Mouse (Mus musculus): ENCODE measurements around the gene Tbc1d7. TPM values are rescaled to one million over a fixed set of nuclear protein-coding genes. Genes with fewer than 3 reads are reported as not detected.

Tbc1d7 gene
- total RNA-seq, 2 experiments from 2014 or later = 32.0 to 35.5 TPM

GRCm38 (mm10) chr13:43197187-43197586, 25.9 kb upstream of the Tbc1d7 start:
- intact Hi-C loops (cut with DNase I) = no loop called here

DNA sequence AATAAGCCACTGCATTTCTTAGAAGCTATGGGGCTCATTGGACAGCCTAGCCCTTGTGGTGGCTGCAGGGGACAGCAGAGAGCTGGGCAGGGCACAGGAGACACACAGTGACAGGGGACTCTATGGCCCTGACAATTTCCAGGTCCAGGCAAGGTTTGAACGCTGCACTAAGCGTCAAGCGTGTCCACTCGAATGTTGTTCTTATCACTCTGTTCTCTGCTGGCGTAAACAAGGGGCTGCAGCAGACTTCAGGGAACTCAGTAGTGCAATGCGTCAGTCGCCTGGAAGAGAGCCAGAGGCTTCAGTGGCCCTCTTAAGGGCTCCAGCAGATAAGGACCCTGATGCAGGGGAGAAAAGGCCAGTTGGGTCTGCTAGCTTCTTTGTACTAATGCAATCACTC, 24.7 kb upstream of the Tbc1d7 start:
- no peak for DNase-seq
- intact Hi-C loops (cut with DNase I) = no loop called here

More at GRCm38 (mm10) chr13:43197187-43197586, 25.9 kb upstream of the Tbc1d7 start:
- DNase-seq = no peak

GRCm38 (mm10) chr13:43193932-43194331, 22.6 kb upstream of the Tbc1d7 start:
- DNase-seq = no peak
- intact Hi-C loops (cut with DNase I) = no loop called here

DNA sequence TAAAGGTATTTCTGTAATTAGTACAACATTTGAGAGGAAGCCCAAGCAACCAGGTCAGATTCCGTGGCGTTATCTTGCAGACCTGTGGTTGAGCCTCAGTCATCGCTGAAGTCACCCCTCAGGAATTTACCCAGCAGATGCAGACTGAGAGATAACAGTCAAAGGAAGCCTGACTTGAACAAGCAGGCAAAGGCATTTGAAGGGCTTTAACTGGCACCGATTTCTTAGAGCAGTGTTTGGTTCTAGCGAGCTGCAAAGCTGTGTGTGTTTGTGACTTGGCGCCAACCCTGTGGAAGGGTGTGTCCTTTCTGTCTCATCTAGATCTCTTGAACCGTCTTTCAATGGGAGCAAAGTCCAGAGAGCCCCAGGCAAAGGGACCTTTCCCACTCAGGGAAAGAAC, 22.0 kb upstream of the Tbc1d7 start:
- DNase-seq = no peak
- intact Hi-C loops (cut with DNase I) = no loop called here

DNA sequence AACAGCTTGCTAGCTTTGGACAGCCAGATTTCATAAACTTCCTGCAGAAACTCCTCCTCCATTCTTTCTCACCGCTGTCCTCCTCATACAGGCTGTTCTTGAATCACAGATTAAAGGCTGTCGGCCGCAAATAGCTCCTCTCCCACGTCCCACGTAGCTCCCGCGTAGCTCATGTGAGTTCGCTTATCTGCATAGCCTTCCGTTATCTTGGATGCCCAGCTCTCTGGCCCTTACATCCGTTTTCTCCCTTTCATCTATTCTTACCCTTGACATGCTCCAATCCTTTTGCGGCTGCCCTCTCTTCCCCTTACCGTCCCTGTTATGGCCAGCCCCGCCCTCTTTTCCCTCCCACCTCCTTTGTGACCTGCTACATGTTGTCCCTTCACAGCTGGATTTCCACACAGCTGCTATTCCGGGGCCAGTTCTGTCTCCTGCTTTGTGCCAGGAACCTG, 20.5 kb upstream of the Tbc1d7 start:
- peak; percentile 45 to 52 for DNase-seq
- intact Hi-C loops (cut with DNase I) = no loop called here

DNA sequence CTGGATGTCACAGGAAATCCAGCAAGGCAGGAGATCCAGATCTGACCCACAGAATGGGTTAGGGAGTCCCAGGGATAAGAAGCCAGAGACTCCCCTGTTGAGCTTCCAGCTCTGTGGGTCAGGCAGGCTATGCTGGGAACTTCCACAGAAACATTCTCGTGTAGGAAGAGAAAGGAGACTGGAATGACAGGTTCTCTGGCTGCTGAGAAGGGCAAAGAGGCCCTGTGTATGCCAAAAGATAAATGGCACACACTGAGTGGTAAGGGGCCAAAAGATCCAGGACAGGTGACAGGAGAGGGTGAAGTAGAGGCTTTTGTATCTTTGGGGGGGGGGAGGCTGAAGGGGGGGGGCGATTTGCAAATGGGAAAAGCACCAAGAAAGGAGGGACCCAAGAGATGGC, 20.0 kb upstream of the Tbc1d7 start:
- intact Hi-C loops (cut with DNase I) = no loop called here
- no peak for DNase-seq

DNA sequence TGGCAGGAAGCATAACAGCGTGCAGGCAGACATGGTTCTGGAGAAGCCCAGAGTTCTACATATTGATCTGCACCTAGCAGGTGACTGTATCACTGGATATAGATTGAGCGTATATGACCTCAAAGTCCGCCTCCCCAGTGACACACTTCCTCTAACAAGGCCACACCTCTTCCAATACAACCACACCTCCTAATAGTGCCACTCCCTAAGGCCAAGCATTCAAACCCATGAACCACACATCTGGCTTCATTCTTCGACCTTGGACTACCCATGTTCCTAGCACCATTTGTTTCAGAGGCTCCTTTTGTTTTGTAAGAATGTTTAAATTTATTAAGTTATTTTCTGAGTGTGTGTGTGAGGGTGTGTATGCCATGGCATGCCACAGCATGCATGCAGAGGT, 16.4 kb upstream of the Tbc1d7 start:
- intact Hi-C loops (cut with DNase I) = no loop called here
- DNase-seq = no peak

DNA sequence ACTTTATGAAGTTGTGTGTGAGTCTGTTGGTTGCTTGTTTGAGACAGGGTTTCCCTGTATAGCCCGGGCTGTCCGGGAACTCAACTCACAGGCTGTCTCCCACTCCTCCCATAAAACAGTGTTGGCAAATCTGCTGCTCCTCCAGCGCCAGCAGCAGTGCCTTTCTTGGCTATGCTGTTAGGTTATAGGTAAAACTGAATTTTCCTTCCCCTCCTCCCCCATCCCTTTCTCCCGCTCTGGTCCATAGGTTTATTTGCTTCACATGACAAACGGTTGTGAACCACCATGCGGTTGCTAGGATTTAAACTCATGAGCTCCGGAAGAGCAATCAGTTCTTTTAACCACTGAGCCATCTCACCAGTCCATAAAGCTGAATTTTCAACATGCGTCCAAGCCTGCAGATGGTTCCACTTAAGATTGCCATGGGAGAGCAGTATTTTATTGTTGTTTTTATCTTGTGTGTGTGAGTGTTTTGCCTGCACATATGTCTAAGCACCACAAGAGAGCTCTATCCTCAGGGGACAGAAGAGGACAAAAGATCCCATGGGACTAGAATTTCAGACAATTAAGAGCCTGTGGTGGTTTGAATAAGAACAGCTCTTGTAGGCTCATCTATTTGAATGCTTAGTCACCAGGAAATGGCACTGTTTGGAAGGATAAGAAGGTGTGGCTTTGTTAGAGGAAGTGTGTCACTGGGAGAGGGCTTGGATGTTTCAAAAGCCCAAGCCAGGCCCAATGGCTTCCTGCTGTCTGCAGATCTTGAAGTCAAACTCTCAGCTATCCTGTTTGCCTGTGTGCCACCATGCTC, 12.2 kb upstream of the Tbc1d7 start:
- DNase-seq = no peak
- intact Hi-C loops (cut with DNase I) = loop anchor here (2.0 to 5.0 kb wide), 4 partner anchors 137 to 374 kb away; partner anchors contain the start of gene Nol7

DNA sequence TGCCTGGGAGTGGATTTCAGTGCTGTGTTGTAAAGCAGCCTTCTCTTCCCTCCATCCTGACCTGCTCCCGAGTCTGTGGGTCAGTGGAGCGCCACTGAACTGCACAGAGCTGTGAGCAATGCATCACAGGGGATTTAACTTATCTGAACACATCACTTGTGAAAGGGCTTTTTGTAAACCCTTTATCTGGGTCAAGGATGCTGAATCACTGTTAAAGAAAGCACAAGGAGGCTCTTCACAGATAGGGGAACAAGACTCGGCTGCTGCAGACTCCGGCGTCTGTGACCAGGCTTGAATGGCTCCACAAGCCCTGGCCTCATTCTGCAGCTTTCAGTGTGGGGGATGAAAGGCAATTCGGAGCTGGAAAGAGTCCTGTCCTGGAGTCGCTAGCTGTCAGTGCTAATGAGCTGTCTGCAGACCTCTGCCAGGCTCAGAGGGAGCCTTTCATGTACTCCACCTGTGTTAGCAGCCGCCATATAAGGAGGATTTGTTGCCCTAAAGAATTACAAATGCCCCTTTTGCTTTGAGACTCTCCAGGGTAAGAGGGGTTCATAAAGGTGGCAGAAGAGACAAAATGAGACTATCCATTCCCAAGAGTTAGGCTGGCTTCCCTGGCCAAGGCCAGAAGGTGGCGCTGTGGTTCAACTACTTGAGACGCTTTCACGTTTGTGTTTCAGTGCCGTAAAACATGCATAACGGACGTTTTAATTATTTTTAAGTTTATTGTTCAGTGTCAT, 11.3 kb upstream of the Tbc1d7 start:
- intact Hi-C loops (cut with DNase I) = loop anchor here (2.0 to 5.0 kb wide), 4 partner anchors 138 to 375 kb away; partner anchors contain the start of gene Nol7
- peak; percentile 81 to 89 for DNase-seq

DNA sequence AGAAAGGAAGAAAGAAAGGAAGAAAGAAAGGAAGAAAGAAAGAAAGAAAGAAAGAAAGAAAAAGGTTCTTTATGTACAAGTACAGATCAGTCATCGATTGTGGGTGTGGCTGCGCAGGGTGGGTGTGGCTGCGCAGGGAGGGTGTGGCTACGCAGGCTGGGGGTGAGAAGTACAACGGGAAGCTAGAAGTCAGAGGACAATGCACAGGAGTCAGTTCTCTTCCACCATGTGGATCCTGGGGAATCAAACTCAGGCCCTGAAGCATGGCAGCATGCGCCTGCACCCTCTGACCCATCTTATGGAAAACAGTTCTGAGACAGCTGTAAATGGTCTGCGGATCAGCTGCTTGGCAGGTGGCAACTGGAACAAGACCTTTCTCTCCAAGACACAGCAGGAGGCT, 9.8 kb upstream of the Tbc1d7 start:
- DNase-seq = no peak
- intact Hi-C loops (cut with DNase I) = loop anchor here (5.0 kb wide), 3 partner anchors 216 to 376 kb away; partner anchors contain the start of gene Nol7

DNA sequence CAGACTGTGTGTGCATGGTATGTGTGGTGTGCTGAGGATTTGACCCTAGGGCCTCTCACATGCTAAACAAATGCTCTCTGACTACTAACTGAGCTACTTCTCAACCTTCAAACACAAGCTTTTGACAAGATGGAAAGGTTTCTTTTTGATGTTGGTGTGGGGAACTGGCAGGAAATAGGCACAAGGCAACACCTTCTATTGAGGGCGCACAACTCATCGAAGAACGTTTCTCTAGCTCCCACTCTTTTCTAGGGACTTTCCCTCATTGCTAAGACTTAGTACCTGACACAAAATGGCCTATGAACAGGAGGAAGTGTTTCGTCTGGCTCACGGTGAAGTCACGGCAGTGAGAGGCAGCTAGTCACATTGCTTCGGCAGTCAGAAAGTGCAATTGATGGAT, 6.0 kb upstream of the Tbc1d7 start:
- DNase-seq = no peak
- intact Hi-C loops (cut with DNase I) = no loop called here

DNA sequence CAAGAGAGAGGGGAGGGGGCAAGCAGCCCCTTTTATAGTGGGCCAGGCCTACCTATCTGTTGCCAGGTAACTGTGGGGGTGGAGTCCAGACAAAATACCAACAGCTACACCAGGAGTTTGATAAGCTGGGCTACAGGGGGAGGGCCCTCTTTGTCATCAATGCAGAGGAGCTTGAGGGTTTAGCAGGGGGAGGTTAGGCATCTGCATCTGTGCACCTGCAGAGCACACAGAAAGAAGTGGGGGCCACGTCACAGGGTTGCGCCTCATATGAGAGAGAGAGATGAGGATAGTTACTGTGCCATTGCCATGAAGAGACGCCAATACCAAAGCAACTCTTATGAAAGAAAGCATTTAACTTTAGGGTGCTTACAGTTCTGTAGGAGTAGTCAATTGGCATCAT, 5.4 kb upstream of the Tbc1d7 start:
- DNase-seq = no peak
- intact Hi-C loops (cut with DNase I) = no loop called here

DNA sequence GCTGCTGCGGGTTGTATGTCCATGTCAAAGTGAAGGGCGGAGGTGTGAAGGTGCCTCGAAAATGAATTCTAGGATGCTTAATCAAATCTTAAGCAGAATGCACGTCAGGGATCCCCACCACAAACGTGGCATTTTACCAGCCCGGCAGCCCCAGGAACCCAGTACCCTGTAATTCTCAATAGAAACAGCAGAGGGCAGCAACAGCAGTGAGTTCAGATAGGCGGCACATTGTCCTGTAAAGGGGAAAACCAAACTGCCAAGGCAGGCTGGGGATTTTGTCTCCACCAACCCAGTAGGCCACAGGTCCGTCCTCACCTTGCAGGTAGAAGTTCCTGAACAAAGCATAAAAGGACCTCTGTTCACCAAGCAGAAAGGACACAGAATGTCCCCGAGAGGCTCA, 2.0 kb upstream of the Tbc1d7 start:
- intact Hi-C loops (cut with DNase I) = loop anchor here (5.0 kb wide), 1 partner anchor 564 kb away; no protein-coding TSS in a partner anchor
- peak; percentile 80 to 82 for DNase-seq

- intact Hi-C loops (cut with DNase I) = loop anchor here (5.0 kb wide), 1 partner anchor 565 kb away; no protein-coding TSS in a partner anchor
- no peak for DNase-seq
These were observed 874 bp upstream of the Tbc1d7 start for GRCm38 (mm10) chr13:43172036-43172713.

GRCm38 (mm10) chr13:43167721-43168120, 3.6 kb downstream of the Tbc1d7 start:
- intact Hi-C loops (cut with DNase I) = no loop called here

DNA sequence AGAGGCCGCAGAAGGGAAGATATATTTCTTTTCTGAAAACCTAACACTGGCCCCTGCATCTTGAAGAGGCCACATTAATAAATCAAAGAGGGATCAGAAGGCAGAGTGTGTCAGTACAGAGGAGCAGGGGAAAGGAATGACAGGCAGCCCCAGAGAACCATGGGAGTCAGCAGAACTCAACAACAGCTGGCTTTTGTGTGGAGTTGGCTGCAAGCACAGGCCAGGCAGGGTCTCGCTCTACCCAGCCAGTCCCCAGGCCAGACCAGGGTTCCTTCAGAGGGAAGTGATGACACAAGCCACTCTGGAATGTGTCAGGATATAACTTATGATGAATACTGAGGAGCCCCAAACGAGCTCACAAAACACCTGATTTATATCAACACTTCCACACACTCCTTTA, 11.9 kb downstream of the Tbc1d7 start:
- intact Hi-C loops (cut with DNase I) = no loop called here
- DNase-seq = peak in 1 of 2 experiments; percentile 14

More at GRCm38 (mm10) chr13:43167721-43168120, 3.6 kb downstream of the Tbc1d7 start:
- no peak for DNase-seq

- no peak for DNase-seq
- intact Hi-C loops (cut with DNase I) = no loop called here
These were observed 13.0 kb downstream of the Tbc1d7 start for GRCm38 (mm10) chr13:43158281-43158680.

DNA sequence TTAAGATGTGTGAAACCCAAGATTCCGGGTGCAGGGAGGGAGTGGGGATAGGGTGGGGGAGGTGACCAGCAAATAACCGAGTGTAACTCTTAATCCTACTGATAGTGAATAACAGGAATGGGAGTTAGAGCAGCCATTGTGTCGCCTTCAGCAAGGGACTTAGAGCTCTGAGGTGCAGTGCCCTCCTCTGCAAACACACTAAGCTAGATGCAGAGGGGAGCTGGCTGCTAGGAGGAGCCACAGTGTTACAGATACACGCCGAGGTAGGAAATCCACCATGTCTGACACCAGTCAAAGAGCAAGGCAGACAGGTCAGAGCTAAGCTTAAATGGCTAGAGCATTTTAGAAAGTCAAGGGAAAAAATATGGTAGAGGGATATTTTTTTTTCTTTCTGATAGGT, 13.9 kb downstream of the Tbc1d7 start:
- intact Hi-C loops (cut with DNase I) = no loop called here
- DNase-seq = no peak

GRCm38 (mm10) chr13:43152005-43152520, 19.2 kb downstream of the Tbc1d7 start:
- intact Hi-C loops (cut with DNase I) = no loop called here
- peak in 1 of 2 experiments; percentile 14 for DNase-seq

- DNase-seq = no peak
- intact Hi-C loops (cut with DNase I) = no loop called here
These were observed 21.6 kb downstream of the Tbc1d7 start for GRCm38 (mm10) chr13:43149661-43150060.

DNA sequence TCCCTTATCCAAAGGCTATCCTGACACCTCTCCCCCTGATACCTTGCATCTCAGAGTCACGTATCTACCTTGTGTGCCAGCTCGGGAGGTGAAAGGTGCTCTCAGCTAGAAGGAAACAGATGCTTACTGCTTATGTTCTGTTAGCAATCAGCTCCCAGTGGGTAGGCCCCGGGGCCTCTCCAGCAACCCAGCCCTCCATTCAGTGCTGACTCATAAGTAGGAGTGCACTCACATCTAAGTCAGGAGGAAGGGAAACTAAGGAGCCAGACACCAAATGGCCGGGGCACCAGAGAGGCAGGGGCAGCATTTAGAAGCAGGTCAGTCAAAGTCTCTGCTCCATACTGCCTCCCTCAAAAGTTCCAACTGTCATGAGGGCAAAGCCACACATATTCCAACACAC, 22.6 kb downstream of the Tbc1d7 start:
- intact Hi-C loops (cut with DNase I) = no loop called here

More for the DNA sequence above, 22.6 kb downstream of the Tbc1d7 start:
- DNase-seq = no peak

Data from heart, postnatal 36 days (tissue).